Mouse (Mus musculus) adrenal gland, adult 18-20 months (tissue): ENCODE measurements around the gene Mpv17l. TPM values are rescaled to one million over a fixed set of nuclear protein-coding genes. Genes with fewer than 3 reads are reported as not detected.

ENCODE experiments used
- total RNA-seq, 2 experiments: library from RNA; stranded (reverse); gene quantifications; 1 replicate in 1 of 2; 2 replicates in 1 of 2; pipeline ENCODE4 v1.2.3; 2021

Mpv17l gene
- total RNA-seq, 2 experiments from 2014 or later = 7.0 to 7.1 TPM

Other genes starting within 250 kb of the Mpv17l start
- gene Parn, start 235.0 kb upstream of the Mpv17l start, total RNA-seq = 10 to 100 TPM; 25.0 to 38.3 TPM
- 10 to 100 TPM; 41.8 to 46.6 TPM for gene Bfar, start 231.3 kb upstream of the Mpv17l start, total RNA-seq
- gene 3110001I22Rik, start 231.2 kb upstream of the Mpv17l start, total RNA-seq = 1 to 10 TPM; 5.0 to 6.2 TPM
- not detected for gene Pla2g10, start 172.2 kb upstream of the Mpv17l start, total RNA-seq
- 10 to 100 TPM; 45.5 to 61.1 TPM for gene Rrn3, start 122.5 kb upstream of the Mpv17l start, total RNA-seq
- 10 to 100 TPM; 48.9 to 76.9 TPM for gene Ntan1, start 84.3 kb upstream of the Mpv17l start, total RNA-seq
- 10 to 100 TPM; 85.3 to 93.7 TPM for gene Pdxdc1, start within 50 bp of the Mpv17l start, total RNA-seq
- gene 2900011O08Rik, start 83.4 kb downstream of the Mpv17l start, total RNA-seq = 1 to 10 TPM; 1.3 TPM
- gene Ifitm7, start 83.7 kb downstream of the Mpv17l start, total RNA-seq = not detected